Comparison of ENCODE assay signal across 13 mouse cellular contexts in the genomic region with DNA sequence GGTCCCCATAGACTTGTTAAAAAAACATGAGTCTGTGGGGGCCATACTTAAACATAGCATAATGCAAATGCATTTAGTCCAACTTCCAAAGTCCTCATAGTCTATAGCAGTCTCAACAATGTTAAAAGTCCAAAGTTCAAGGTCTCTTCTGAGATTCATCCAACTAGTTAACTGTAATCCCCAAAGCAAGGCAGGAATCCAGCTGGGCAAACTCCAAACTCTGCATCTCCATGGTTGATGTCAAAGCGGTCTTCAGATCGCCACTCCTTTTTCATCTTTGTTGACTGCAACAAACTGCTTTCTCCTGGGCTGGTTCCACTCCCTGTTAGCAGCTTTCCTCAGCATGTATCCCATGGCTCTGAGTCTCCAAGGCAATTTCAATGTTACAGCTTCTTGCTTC. TPM values are rescaled to one million over a fixed set of nuclear protein-coding genes. Genes with fewer than 3 reads are reported as not detected.
"Had no signal": no experiment of that assay in that cellular context is flagged by ENCODE, and none has a peak within 500 bp of the region (broad histone marks: within the 10 kb centered on the region; RNA-seq: fewer than 3 reads in every experiment).

No protein-coding gene starts in this region.

RNA-seq across cellular contexts. Expression of gene Lrrd1, which starts 47.9 kb away (rescaled TPM):
- polyA plus RNA-seq: limb, embryonic 10.5 days; limb, embryonic 12.5 days; liver, embryonic 11.5 days; liver, embryonic 13.5 days; liver, embryonic 15.5 days; liver, embryonic 16.5 days; liver, postnatal 0 days; lung, postnatal 0 days; macrophage; midbrain, embryonic 10.5 days; midbrain, embryonic 12.5 days; midbrain, postnatal 0 days; neural tube, embryonic 11.5 days had no signal
